Mouse (Mus musculus): ENCODE data around the gene Fzd2. TPM values are rescaled to one million over a fixed set of nuclear protein-coding genes. Genes with fewer than 3 reads are reported as not detected.

The Fzd2 gene
- polyA plus RNA-seq, 1 experiment from 2014 or later = 19.2 TPM

- H3K9ac ChIP-seq (ENCODE audit: low read length) = peak overlapping the region; percentile 45; the same call in 1 of the 2 replicates
These were observed 25.7 kb upstream of the Fzd2 start for GRCm38 (mm10) chr11:102578341-102579118.

GRCm38 (mm10) chr11:102579165-102580033, 24.8 kb upstream of the Fzd2 start, which contains the start of gene Gm11627:
Gene Gm11627, minus strand, starts transcription at chr11:102579461.
- no peaks in the 10 kb centered on the region for H3K9me3 ChIP-seq (replicated peaks; ENCODE audit: control insufficient read depth, low read length)
- WGBS = 3% methylated on average over 23 of the region's 23 CpGs
- H3K4me3 ChIP-seq (ENCODE audit: low read depth, low read length) = peak within 1 kb of the TSS; percentile 2
- DNase-seq (ENCODE audit: low spot score) (peak; percentile 83), ATAC-seq (peak; percentile 85)
- H3K27me3 ChIP-seq (replicated peaks; ENCODE audit: control insufficient read depth, insufficient read depth, low read length) = no peaks in the 10 kb centered on the region
- peak within 1 kb of the TSS; percentile 75 for H3K27ac ChIP-seq (ENCODE audit: low read depth, low read length)
- H3K36me3 ChIP-seq (ENCODE audit: control insufficient read depth, insufficient read depth, low read length) = no peaks in the 10 kb centered on the region
- peaks cover 18% of the 10 kb centered on the region for H3K4me1 ChIP-seq (ENCODE audit: control insufficient read depth, insufficient read depth, low read length)
- peak within 1 kb of the TSS; percentile 45 for H3K9ac ChIP-seq (ENCODE audit: low read length)
- peak within 1 kb of the TSS; percentile 32 for H3K4me2 ChIP-seq (ENCODE audit: low read length)

More at GRCm38 (mm10) chr11:102578341-102579118, 25.7 kb upstream of the Fzd2 start:
- Histone ChIP-seq H3K27me3 (replicated peaks; ENCODE audit: control insufficient read depth, insufficient read depth, low read length) (no peaks in the 10 kb centered on the region), H3K9me3 (replicated peaks; ENCODE audit: control insufficient read depth, low read length) (no peaks in the 10 kb centered on the region), H3K4me1 (ENCODE audit: control insufficient read depth, insufficient read depth, low read length) (peaks cover 18% of the 10 kb centered on the region), H3K36me3 (ENCODE audit: control insufficient read depth, insufficient read depth, low read length) (no peaks in the 10 kb centered on the region), H3K4me2 (ENCODE audit: low read length) (peak overlapping the region; percentile 32), H3K4me3 (ENCODE audit: low read depth, low read length) (peak overlapping the region; percentile 2), H3K27ac (ENCODE audit: low read depth, low read length) (peak overlapping the region; percentile 75)
- ATAC-seq = peak; percentile 29; the same call in 1 of the 2 replicates
- DNase-seq (ENCODE audit: low spot score) = peak; percentile 80
- 4% methylated on average over 27 of the region's 27 CpGs for WGBS

- Histone ChIP-seq H3K27me3 (replicated peaks; ENCODE audit: control insufficient read depth, insufficient read depth, low read length) (no peaks in the 10 kb centered on the region), H3K4me2 (ENCODE audit: low read length) (peak overlapping the region; percentile 32; the same call in 1 of the 2 replicates), H3K9ac (ENCODE audit: low read length) (no peak overlapping the region), H3K36me3 (ENCODE audit: control insufficient read depth, insufficient read depth, low read length) (no peaks in the 10 kb centered on the region), H3K9me3 (replicated peaks; ENCODE audit: control insufficient read depth, low read length) (no peaks in the 10 kb centered on the region), H3K4me3 (ENCODE audit: low read depth, low read length) (no peak overlapping the region), H3K27ac (ENCODE audit: low read depth, low read length) (peak overlapping the region; percentile 75), H3K4me1 (ENCODE audit: control insufficient read depth, insufficient read depth, low read length) (peaks cover 18% of the 10 kb centered on the region)
- ATAC-seq = no peak
- no peak for DNase-seq (ENCODE audit: low spot score)
- 13% methylated on average over 3 of the region's 3 CpGs for WGBS
These were observed 24.2 kb upstream of the Fzd2 start for GRCm38 (mm10) chr11:102580034-102580330.

- H3K9me3 ChIP-seq (replicated peaks; ENCODE audit: control insufficient read depth, low read length) = no peaks in the 10 kb centered on the region
- no peaks in the 10 kb centered on the region for H3K36me3 ChIP-seq (ENCODE audit: control insufficient read depth, insufficient read depth, low read length)
- peak overlapping the region; percentile 29 for H3K9ac ChIP-seq (ENCODE audit: low read length)
- ATAC-seq (no peak), DNase-seq (ENCODE audit: low spot score) (peak; percentile 63)
- 5% methylated on average over 11 of the region's 11 CpGs for WGBS
- H3K27me3 ChIP-seq (replicated peaks; ENCODE audit: control insufficient read depth, insufficient read depth, low read length) = no peaks in the 10 kb centered on the region
- H3K4me2 ChIP-seq (ENCODE audit: low read length) = no peak overlapping the region
- no peak overlapping the region for H3K4me3 ChIP-seq (ENCODE audit: low read depth, low read length)
- peak overlapping the region; percentile 84 for H3K27ac ChIP-seq (ENCODE audit: low read depth, low read length)
- peaks cover 18% of the 10 kb centered on the region for H3K4me1 ChIP-seq (ENCODE audit: control insufficient read depth, insufficient read depth, low read length)
These were observed 22.7 kb upstream of the Fzd2 start for GRCm38 (mm10) chr11:102581281-102582015.

- no peak overlapping the region for H3K9ac ChIP-seq (ENCODE audit: low read length)
- 18% methylated on average over 13 of the region's 13 CpGs for WGBS
- no peak overlapping the region for H3K4me3 ChIP-seq (ENCODE audit: low read depth, low read length)
- peak; percentile 33 for DNase-seq (ENCODE audit: low spot score)
- no peak for ATAC-seq
- H3K27me3 ChIP-seq (replicated peaks; ENCODE audit: control insufficient read depth, insufficient read depth, low read length) = no peaks in the 10 kb centered on the region
- peaks cover 18% of the 10 kb centered on the region for H3K4me1 ChIP-seq (ENCODE audit: control insufficient read depth, insufficient read depth, low read length)
- H3K27ac ChIP-seq (ENCODE audit: low read depth, low read length) = peak overlapping the region; percentile 84; the same call in 1 of the 2 replicates
- H3K36me3 ChIP-seq (ENCODE audit: control insufficient read depth, insufficient read depth, low read length) = no peaks in the 10 kb centered on the region
- no peaks in the 10 kb centered on the region for H3K9me3 ChIP-seq (replicated peaks; ENCODE audit: control insufficient read depth, low read length)
- no peak overlapping the region for H3K4me2 ChIP-seq (ENCODE audit: low read length)
These were observed 22.1 kb upstream of the Fzd2 start for GRCm38 (mm10) chr11:102582016-102582610.

- Histone ChIP-seq H3K36me3 (ENCODE audit: control insufficient read depth, insufficient read depth, low read length) (no peaks in the 10 kb centered on the region), H3K4me1 (ENCODE audit: control insufficient read depth, insufficient read depth, low read length) (peaks cover 18% of the 10 kb centered on the region), H3K9ac (ENCODE audit: low read length) (no peak overlapping the region), H3K27ac (ENCODE audit: low read depth, low read length) (peak overlapping the region; percentile 46; the same call in 1 of the 2 replicates), H3K4me3 (ENCODE audit: low read depth, low read length) (no peak overlapping the region), H3K9me3 (replicated peaks; ENCODE audit: control insufficient read depth, low read length) (no peaks in the 10 kb centered on the region), H3K27me3 (replicated peaks; ENCODE audit: control insufficient read depth, insufficient read depth, low read length) (no peaks in the 10 kb centered on the region), H3K4me2 (ENCODE audit: low read length) (no peak overlapping the region)
- no peak for ATAC-seq
- no peak for DNase-seq (ENCODE audit: low spot score)
- 30% methylated on average over 5 of the region's 5 CpGs for WGBS
These were observed 21.5 kb upstream of the Fzd2 start for GRCm38 (mm10) chr11:102582736-102583135.

- WGBS = 91% methylated on average over 4 of the region's 4 CpGs
These were observed 17.6 kb upstream of the Fzd2 start for GRCm38 (mm10) chr11:102586445-102587130.

GRCm38 (mm10) chr11:102587554-102587953, 16.6 kb upstream of the Fzd2 start:
- Histone ChIP-seq H3K4me1 (ENCODE audit: control insufficient read depth, insufficient read depth, low read length) (peaks cover 1% of the 10 kb centered on the region), H3K27me3 (replicated peaks; ENCODE audit: control insufficient read depth, insufficient read depth, low read length) (no peaks in the 10 kb centered on the region), H3K4me3 (ENCODE audit: low read depth, low read length) (no peak overlapping the region), H3K4me2 (ENCODE audit: low read length) (no peak overlapping the region), H3K27ac (ENCODE audit: low read depth, low read length) (no peak overlapping the region), H3K9me3 (replicated peaks; ENCODE audit: control insufficient read depth, low read length) (no peaks in the 10 kb centered on the region), H3K36me3 (ENCODE audit: control insufficient read depth, insufficient read depth, low read length) (no peaks in the 10 kb centered on the region), H3K9ac (ENCODE audit: low read length) (no peak overlapping the region)
- DNase-seq (ENCODE audit: low spot score) (no peak), ATAC-seq (no peak)
- WGBS = 61% methylated on average over 3 of the region's 3 CpGs

More at GRCm38 (mm10) chr11:102586445-102587130, 17.6 kb upstream of the Fzd2 start:
- no peaks in the 10 kb centered on the region for H3K36me3 ChIP-seq (ENCODE audit: control insufficient read depth, insufficient read depth, low read length)
- ATAC-seq = no peak
- no peak overlapping the region for H3K4me3 ChIP-seq (ENCODE audit: low read depth, low read length)
- no peak overlapping the region for H3K9ac ChIP-seq (ENCODE audit: low read length)
- peaks cover 6% of the 10 kb centered on the region for H3K4me1 ChIP-seq (ENCODE audit: control insufficient read depth, insufficient read depth, low read length)
- no peak for DNase-seq (ENCODE audit: low spot score)
- H3K27me3 ChIP-seq (replicated peaks; ENCODE audit: control insufficient read depth, insufficient read depth, low read length) = no peaks in the 10 kb centered on the region
- H3K9me3 ChIP-seq (replicated peaks; ENCODE audit: control insufficient read depth, low read length) = no peaks in the 10 kb centered on the region
- H3K4me2 ChIP-seq (ENCODE audit: low read length) = no peak overlapping the region
- no peak overlapping the region for H3K27ac ChIP-seq (ENCODE audit: low read depth, low read length)
